Mouse (Mus musculus) lung, adult 18-20 months (tissue): ENCODE measurements around the gene Scn3a.
"Not testable (repeated sequence)": the region's sequence is repeated elsewhere in the genome, so short reads cannot be mapped to it uniquely, and the experiment has no call there.

ENCODE experiments used
- DNase-seq, 2 experiments: peaks; one replicate each; pipeline ENCODE4 v3.0.0; 2022; ENCODE audit warnings: mixed read lengths in 2 of 2

Scn3a gene

GRCm38 (mm10) chr2:65481007-65481672 is 86.3 kb downstream of the Scn3a start:
- DNase-seq: no peak

GRCm38 (mm10) chr2:65471311-65471882 is 96.0 kb downstream of the Scn3a start:
- no peak for DNase-seq

GRCm38 (mm10) chr2:65465694-65466093 is 101.7 kb downstream of the Scn3a start:
- DNase-seq: no peak

GRCm38 (mm10) chr2:65453763-65454162 is 113.7 kb downstream of the Scn3a start:
- no peak for DNase-seq

GRCm38 (mm10) chr2:65451401-65452078 is 115.9 kb downstream of the Scn3a start:
- DNase-seq: not testable (repeated sequence)

GRCm38 (mm10) chr2:65450449-65451360 is 116.7 kb downstream of the Scn3a start:
- no peak for DNase-seq

- no peak for DNase-seq
Measured at GRCm38 (mm10) chr2:65449126-65449828, 118.2 kb downstream of the Scn3a start.

- DNase-seq: no peak
Measured at GRCm38 (mm10) chr2:65443082-65443481, 124.3 kb downstream of the Scn3a start.

- DNase-seq: peak in 1 of 2 experiments; percentile 5
Measured at GRCm38 (mm10) chr2:65441566-65441965, 125.9 kb downstream of the Scn3a start.

GRCm38 (mm10) chr2:65441110-65441509 is 126.3 kb downstream of the Scn3a start:
- no peak for DNase-seq

- no peak for DNase-seq
Measured at GRCm38 (mm10) chr2:65436917-65437316, 130.5 kb downstream of the Scn3a start.

GRCm38 (mm10) chr2:65423501-65423900 is 143.9 kb downstream of the Scn3a start:
- DNase-seq: no peak

- DNase-seq: no peak
Measured at GRCm38 (mm10) chr2:65421259-65422255, 145.9 kb downstream of the Scn3a start.

- no peak for DNase-seq
Measured at GRCm38 (mm10) chr2:65418608-65419007, 148.8 kb downstream of the Scn3a start.

GRCm38 (mm10) chr2:65416535-65416934 is 150.9 kb downstream of the Scn3a start:
- no peak for DNase-seq

GRCm38 (mm10) chr2:65415294-65415693 is 152.1 kb downstream of the Scn3a start:
- DNase-seq: no peak

- DNase-seq: no peak
Measured at GRCm38 (mm10) chr2:65414806-65415281, 152.6 kb downstream of the Scn3a start.

- DNase-seq: peak; percentile 9 to 42
Measured at GRCm38 (mm10) chr2:65414237-65414636, 153.2 kb downstream of the Scn3a start.

GRCm38 (mm10) chr2:65413746-65414145 is 153.7 kb downstream of the Scn3a start:
- no peak for DNase-seq
